Mouse (Mus musculus) heart, postnatal 0 days (tissue): ENCODE data around the gene Psma2.

Source experiments
- CTCF ChIP-seq: IDR thresholded peaks from 2 replicates; pipeline ENCODE4 v1.5.1; 2016; ENCODE audit warnings: antibody characterized with exemption, control low read depth, low read depth
- EP300 ChIP-seq: IDR thresholded peaks from 2 replicates; pipeline ENCODE4 v1.6.1; 2016; ENCODE audit warnings: antibody characterized with exemption, low read depth

GRCm38 (mm10) chr13:14607616-14608015 is 5.4 kb upstream of the Psma2 start:
- TF ChIP-seq CTCF = no peak
- TF ChIP-seq EP300 = no peak
